Mouse (Mus musculus) cerebellum, adult 2 months (tissue): ENCODE results near the gene Gjc1.

Experiments used
- CTCF ChIP-seq: fragments of 200-500 bp; IDR thresholded peaks from 2 replicates; pipeline ENCODE4 v1.5.1; 2011; ENCODE audit warnings: low read depth, mild to moderate bottlenecking, control low read depth, low read length, moderate library complexity, borderline replicate concordance; ENCODE audit not compliant: insufficient read depth
- POLR2A ChIP-seq: fragments of 200-500 bp; IDR thresholded peaks from 2 replicates; pipeline ENCODE4 v1.6.1; 2011; ENCODE audit warnings: low read length, control low read depth, borderline replicate concordance; ENCODE audit not compliant: insufficient read depth

DNA sequence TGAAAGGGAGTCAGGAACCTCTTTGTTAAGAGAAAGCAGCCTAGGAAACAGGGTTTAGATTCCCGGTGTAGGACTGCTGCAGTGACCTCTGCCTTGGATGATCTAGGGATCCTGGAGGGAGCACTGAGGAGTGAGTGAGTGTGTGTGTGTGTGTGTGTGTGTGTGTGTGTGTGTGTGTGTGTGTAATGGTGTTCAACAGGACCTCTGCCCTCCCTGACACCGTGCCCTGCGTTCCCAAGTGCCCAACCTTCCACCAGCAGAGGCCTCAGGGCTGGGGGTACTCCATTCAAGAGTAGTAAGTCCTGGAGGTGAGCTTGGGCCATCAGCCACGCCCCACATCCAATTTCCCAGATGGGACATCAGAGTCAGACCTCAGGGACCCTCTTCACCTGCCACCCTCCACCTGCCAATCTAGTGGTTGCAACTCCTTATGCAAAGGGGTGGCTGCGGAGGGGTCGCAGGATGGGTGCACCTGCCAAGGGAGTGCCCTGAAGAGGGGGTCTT, 58.6 kb downstream of the Gjc1 start:
- TF ChIP-seq CTCF, result no peak
- no peak for TF ChIP-seq POLR2A
